Mouse (Mus musculus) midbrain, embryonic 11.5 days (tissue): ENCODE data around the gene Ciart. TPM values are rescaled to one million over a fixed set of nuclear protein-coding genes. Genes with fewer than 3 reads are reported as not detected.
"Not testable (repeated sequence)": the region's sequence is repeated elsewhere in the genome, so short reads cannot be mapped to it uniquely, and the experiment has no call there.

Experiments used
- ATAC-seq: fragments of 200-750 bp; cut with Nextera tagmentation; 2 replicates; pipeline ENCODE4 v1.8.0; 2017; ENCODE audit warnings: moderate TSS enrichment, moderate library complexity; ENCODE audit not compliant: low FRiP score
- DNase-seq: peaks from one replicate; pipeline ENCODE4 v3.0.0; 2015; ENCODE audit warnings: low spot score; ENCODE audit errors: missing footprints
- H3K27ac ChIP-seq: fragments of 300-500 bp; sonication (generic); 2 replicates; pipeline ENCODE4 v1.5.1; 2014; ENCODE audit warnings: low read depth, low read length
- H3K27me3 ChIP-seq: fragments of 300-500 bp; sonication (generic); 2 replicates; pipeline ENCODE4 v1.6.1; 2014; ENCODE audit warnings: mild to moderate bottlenecking, low read length, moderate library complexity, mixed read lengths; ENCODE audit not compliant: control insufficient read depth, insufficient read depth
- H3K36me3 ChIP-seq: fragments of 300-500 bp; sonication (generic); 2 replicates; pipeline ENCODE4 v1.6.1; 2014; ENCODE audit warnings: mild to moderate bottlenecking, low read length, moderate library complexity, mixed read lengths; ENCODE audit not compliant: control insufficient read depth, insufficient read depth
- H3K4me1 ChIP-seq: fragments of 300-500 bp; sonication (generic); 2 replicates; pipeline ENCODE4 v1.6.1; 2014; ENCODE audit warnings: low read length; ENCODE audit not compliant: control insufficient read depth, insufficient read depth
- H3K4me2 ChIP-seq: fragments of 300-500 bp; sonication (generic); 2 replicates; pipeline ENCODE4 v1.6.1; 2014; ENCODE audit warnings: mild to moderate bottlenecking, moderate library complexity
- H3K4me3 ChIP-seq: fragments of 300-500 bp; sonication (generic); 2 replicates; pipeline ENCODE4 v1.5.1; 2014; ENCODE audit warnings: low read depth, low read length
- H3K9ac ChIP-seq: fragments of 300-500 bp; sonication (generic); 2 replicates; pipeline ENCODE4 v1.6.1; 2014; ENCODE audit warnings: low read length
- H3K9me3 ChIP-seq: fragments of 300-500 bp; sonication (generic); 2 replicates; pipeline ENCODE4 v1.6.1; 2016; ENCODE audit warnings: low read length; ENCODE audit not compliant: control insufficient read depth
- WGBS: fragments of 180-500 bp; shearing (Covaris S2); extraction: QIAGEN DNeasy Blood & Tissue Kit; methylation state at CpG from one replicate; pipeline ENCODE4 v1.1.7; 2014; 5-methylcytosine and 5-hydroxymethylcytosine counted together
- polyA plus RNA-seq: library from polyadenylated mRNA; unstranded; fragments of >200 nt; fragmentation: Nextera tagmentation; extraction: Ambion mirVana; gene quantifications from 2 replicates; pipeline ENCODE4 v1.2.1, GENCODE M21; 2014

Gene Ciart
- polyA plus RNA-seq, 1 experiment from 2014 or later = 4.6 TPM

GRCm38 (mm10) chr3:95923429-95923828 lies 41.4 kb upstream of the Ciart start:
- not testable (repeated sequence) for H3K27ac ChIP-seq, H3K36me3 ChIP-seq, H3K9me3 ChIP-seq, H3K4me2 ChIP-seq, ATAC-seq, H3K9ac ChIP-seq, H3K27me3 ChIP-seq, H3K4me1 ChIP-seq, H3K4me3 ChIP-seq, DNase-seq
- WGBS = 92% methylated on average over 7 of the region's 7 CpGs

- not testable (repeated sequence) for H3K9ac ChIP-seq, H3K4me1 ChIP-seq, ATAC-seq, H3K4me2 ChIP-seq, H3K27me3 ChIP-seq, DNase-seq, H3K36me3 ChIP-seq, H3K27ac ChIP-seq, H3K4me3 ChIP-seq, H3K9me3 ChIP-seq
- WGBS = 41% methylated on average over 2 of the region's 2 CpGs
Observed at GRCm38 (mm10) chr3:95920532-95920931, 38.5 kb upstream of the Ciart start.

- H3K27ac ChIP-seq = no peak overlapping the region
- no peak overlapping the region for H3K9ac ChIP-seq
- H3K36me3 ChIP-seq = no peaks in the 10 kb centered on the region
- no peaks in the 10 kb centered on the region for H3K4me1 ChIP-seq
- no peaks in the 10 kb centered on the region for H3K27me3 ChIP-seq
- 88% methylated on average over 7 of the region's 7 CpGs for whole genome bisulfite sequencing
- H3K4me3 ChIP-seq = no peak overlapping the region
- H3K9me3 ChIP-seq = no peaks in the 10 kb centered on the region
- ATAC-seq = no peak
- DNase-seq = no peak
- H3K4me2 ChIP-seq = no peak overlapping the region
Observed at GRCm38 (mm10) chr3:95916760-95917159, 34.7 kb upstream of the Ciart start.

GRCm38 (mm10) chr3:95914706-95915105 lies 32.7 kb upstream of the Ciart start:
- H3K27me3 ChIP-seq = no peaks in the 10 kb centered on the region
- no peak overlapping the region for H3K27ac ChIP-seq
- H3K4me3 ChIP-seq = no peak overlapping the region
- no peak overlapping the region for H3K4me2 ChIP-seq
- no peaks in the 10 kb centered on the region for H3K4me1 ChIP-seq
- no peak for DNase-seq
- H3K36me3 ChIP-seq = no peaks in the 10 kb centered on the region
- 89% methylated on average over 4 of the region's 4 CpGs for WGBS
- no peaks in the 10 kb centered on the region for H3K9me3 ChIP-seq
- ATAC-seq = no peak
- H3K9ac ChIP-seq = no peak overlapping the region

GRCm38 (mm10) chr3:95907613-95908012 lies 25.6 kb upstream of the Ciart start:
- WGBS = 52% methylated on average over 4 of the region's 4 CpGs
- no peak overlapping the region for H3K27ac ChIP-seq
- no peak for ATAC-seq

GRCm38 (mm10) chr3:95906860-95907259 lies 24.8 kb upstream of the Ciart start:
- Histone ChIP-seq H3K4me2 (peak overlapping the region; percentile 56), H3K27ac (no peak overlapping the region), H3K4me3 (no peak overlapping the region), H3K36me3 (no peaks in the 10 kb centered on the region), H3K27me3 (peaks cover 2% of the 10 kb centered on the region; the same call in 1 of the 2 replicates), H3K4me1 (peaks cover 28% of the 10 kb centered on the region), H3K9ac (0 out of 2 replicates have a peak overlapping the region, but pooled peaks have one; percentile 5), H3K9me3 (no peaks in the 10 kb centered on the region)
- WGBS = under 1% methylated on average over 12 of the region's 12 CpGs
- DNase-seq (peak; percentile 95), ATAC-seq (no peak)

More at GRCm38 (mm10) chr3:95907613-95908012, 25.6 kb upstream of the Ciart start:
- no peak for DNase-seq
- Histone ChIP-seq H3K4me3 (no peak overlapping the region), H3K9ac (no peak overlapping the region), H3K36me3 (no peaks in the 10 kb centered on the region), H3K4me1 (peaks cover 26% of the 10 kb centered on the region), H3K4me2 (no peak overlapping the region), H3K27me3 (peaks cover 2% of the 10 kb centered on the region; the same call in 1 of the 2 replicates), H3K9me3 (no peaks in the 10 kb centered on the region)

- Histone ChIP-seq H3K36me3 (no peaks in the 10 kb centered on the region), H3K27ac (0 out of 2 replicates have a peak overlapping the region, but pooled peaks have one; percentile 59), H3K4me1 (peaks cover 28% of the 10 kb centered on the region), H3K4me2 (peak overlapping the region; percentile 56), H3K9me3 (no peaks in the 10 kb centered on the region), H3K4me3 (peak overlapping the region; percentile 28), H3K9ac (peak overlapping the region; percentile 62), H3K27me3 (peaks cover 2% of the 10 kb centered on the region; the same call in 1 of the 2 replicates)
- ATAC-seq (0 out of 2 replicates have a peak, but pooled peaks have one; percentile 28), DNase-seq (peak; percentile 94)
- WGBS = under 1% methylated on average over 12 of the region's 12 CpGs
Observed at GRCm38 (mm10) chr3:95905940-95906492, 24.0 kb upstream of the Ciart start.

- peaks cover 28% of the 10 kb centered on the region for H3K4me1 ChIP-seq
- peak overlapping the region; percentile 28 for H3K4me3 ChIP-seq
- H3K9me3 ChIP-seq = no peaks in the 10 kb centered on the region
- peak overlapping the region; percentile 62 for H3K9ac ChIP-seq
- peak; percentile 96 for DNase-seq
- no peaks in the 10 kb centered on the region for H3K36me3 ChIP-seq
- peak; percentile 84 for ATAC-seq
- H3K4me2 ChIP-seq = peak overlapping the region; percentile 56
- H3K27ac ChIP-seq = peak overlapping the region; percentile 59
- WGBS = under 1% methylated on average over 18 of the region's 18 CpGs
- peaks cover 2% of the 10 kb centered on the region; the same call in 1 of the 2 replicates for H3K27me3 ChIP-seq
Observed at GRCm38 (mm10) chr3:95905146-95905939, 23.3 kb upstream of the Ciart start.

GRCm38 (mm10) chr3:95904568-95904967 lies 22.5 kb upstream of the Ciart start, which contains the start of gene Car14:
Gene Car14, minus strand, starts transcription at chr3:95904691.
- H3K4me1 ChIP-seq = peaks cover 28% of the 10 kb centered on the region
- peak; percentile 66; the same call in 1 of the 2 replicates for ATAC-seq
- DNase-seq = peak; percentile 94
- H3K4me2 ChIP-seq = peak within 1 kb of the TSS; percentile 56
- 1% methylated on average over 15 of the region's 15 CpGs for WGBS
- peak within 1 kb of the TSS; percentile 59 for H3K27ac ChIP-seq
- peak within 1 kb of the TSS; percentile 28 for H3K4me3 ChIP-seq
- H3K27me3 ChIP-seq = peaks cover 2% of the 10 kb centered on the region; the same call in 1 of the 2 replicates
- H3K9me3 ChIP-seq = no peaks in the 10 kb centered on the region
- H3K9ac ChIP-seq = peak within 1 kb of the TSS; percentile 62
- H3K36me3 ChIP-seq = no peaks in the 10 kb centered on the region
